22 mouse cellular contexts compared by ENCODE assay signal in the genomic region with DNA sequence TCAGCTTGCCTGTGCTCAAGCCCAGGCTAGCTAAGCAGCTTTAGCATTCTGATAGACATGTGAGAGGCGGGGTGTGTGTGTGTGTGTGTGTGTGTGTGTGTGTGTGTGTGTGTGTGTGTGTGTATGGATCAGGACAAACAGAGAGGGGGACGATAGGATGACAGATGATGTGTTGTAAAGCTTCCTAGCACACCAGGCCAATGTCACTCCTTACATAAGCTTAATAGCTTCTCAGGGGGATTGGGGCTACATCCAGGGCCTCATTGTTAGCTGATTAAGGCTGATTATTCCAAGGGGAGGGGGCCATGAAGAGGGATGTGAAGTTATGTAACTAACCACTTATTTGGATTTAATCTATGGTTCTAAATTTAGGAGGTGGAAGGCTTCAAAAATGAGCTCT.
A peak's percentile ranks its signal among the peaks of the same experiment; 100 is the strongest.
DNase-seq lines count a peak whose midpoint lies in the region; TF ChIP-seq lines count a peak whose summit lies in the region.
"Had no signal": no experiment of that assay in that cellular context is flagged by ENCODE, and none has a peak within 500 bp of the region (broad histone marks: within the 10 kb centered on the region; RNA-seq: fewer than 3 reads in every experiment).

No protein-coding gene starts in this region.

- no peak for TF ChIP-seq CTCF in gastrocnemius, adult 2 months (IDR thresholded peaks at IDR 0.05)

- peak overlapping the region; percentile 87 for H3K27ac ChIP-seq in gastrocnemius, adult 2 months
- H3K27ac ChIP-seq: embryonic facial prominence, embryonic 13.5 days; embryonic facial prominence, embryonic 15.5 days; forebrain, embryonic 10.5 days; forebrain, embryonic 12.5 days had no signal

- intact Hi-C loops in gastrocnemius, adult 2 months (cut with DNase I), result loop anchor here (5.0 kb wide), 1 partner anchor 90 kb away; the partner anchor contains the start of gene Slc6a6

- H3K4me3 ChIP-seq in gastrocnemius, adult 2 months, result no peak overlapping the region
- H3K4me3 ChIP-seq: embryonic facial prominence, embryonic 13.5 days; embryonic facial prominence, embryonic 15.5 days; erythroblast, embryonic 14.5 days; forebrain, embryonic 10.5 days; forebrain, embryonic 12.5 days had no signal

- peak; percentile 35 for DNase-seq in gastrocnemius, adult 2 months
- no peak for DNase-seq in gastrocnemius, postnatal 25 days
- DNase-seq in retina, embryonic 14.5 days (ENCODE audit: low spot score), result peak; percentile 30
- DNase-seq in retina, postnatal 7 days (ENCODE audit: low read depth, low spot score), result peak; percentile 63
- DNase-seq in embryo, embryonic 10 days (ENCODE audit: low spot score), result no peak
- DNase-seq in thymus, postnatal 14 days, result no peak
- no peak for DNase-seq in frontal cortex, adult 2 months (ENCODE audit: extremely low spot score in 1 of 2, low spot score in 1 of 2)
- DNase-seq: adrenal gland, adult 8-10 months; adrenal gland, postnatal 14 days; adrenal gland, postnatal 36 days; B cell, adult 2 months; cerebellum, adult 11-12 months; cerebellum, adult 2 months; cerebellum, adult 9-10 months; cerebellum, postnatal 10 days; cerebellum, postnatal 25 days; embryo, embryonic 11 days had no signal

Comparison
In these comparisons a context has a peak if more than half of its experiments do, and no peak if none do; other contexts are left out.
1. DNase-seq: peak in gastrocnemius, adult 2 months (single experiment), retina, embryonic 14.5 days (single experiment) and retina, postnatal 7 days (single experiment); none in gastrocnemius, postnatal 25 days (single experiment), embryo, embryonic 10 days (single experiment), thymus, postnatal 14 days (single experiment) and frontal cortex, adult 2 months (0 of 2).